Mouse (Mus musculus) thymus, postnatal 0 days (tissue): ENCODE results near the gene Gpr132. TPM values are rescaled to one million over a fixed set of nuclear protein-coding genes. Genes with fewer than 3 reads are reported as not detected.

ENCODE experiments used
- DNase-seq: peaks from one replicate; pipeline ENCODE4 v3.0.0-alpha.2; 2015; ENCODE audit warnings: low spot score
- polyA plus RNA-seq: library from polyadenylated mRNA; unstranded; fragments of >200 nt; fragmentation: Nextera tagmentation; extraction: Ambion mirVana; gene quantifications from 2 replicates; pipeline ENCODE4 v1.2.1, GENCODE M21; 2015

Gpr132 gene
- polyA plus RNA-seq = 26.6 and 28.5 TPM in 2 replicates

GRCm38 (mm10) chr12:112868178-112869087 is at the start of gene Gpr132:
Gene Gpr132 (minus strand): TSS chr12:112868228.
- peak; percentile 79 for DNase-seq

GRCm38 (mm10) chr12:112917486-112917885 is 49.5 kb upstream of the Gpr132 start:
- DNase-seq = no peak

DNA sequence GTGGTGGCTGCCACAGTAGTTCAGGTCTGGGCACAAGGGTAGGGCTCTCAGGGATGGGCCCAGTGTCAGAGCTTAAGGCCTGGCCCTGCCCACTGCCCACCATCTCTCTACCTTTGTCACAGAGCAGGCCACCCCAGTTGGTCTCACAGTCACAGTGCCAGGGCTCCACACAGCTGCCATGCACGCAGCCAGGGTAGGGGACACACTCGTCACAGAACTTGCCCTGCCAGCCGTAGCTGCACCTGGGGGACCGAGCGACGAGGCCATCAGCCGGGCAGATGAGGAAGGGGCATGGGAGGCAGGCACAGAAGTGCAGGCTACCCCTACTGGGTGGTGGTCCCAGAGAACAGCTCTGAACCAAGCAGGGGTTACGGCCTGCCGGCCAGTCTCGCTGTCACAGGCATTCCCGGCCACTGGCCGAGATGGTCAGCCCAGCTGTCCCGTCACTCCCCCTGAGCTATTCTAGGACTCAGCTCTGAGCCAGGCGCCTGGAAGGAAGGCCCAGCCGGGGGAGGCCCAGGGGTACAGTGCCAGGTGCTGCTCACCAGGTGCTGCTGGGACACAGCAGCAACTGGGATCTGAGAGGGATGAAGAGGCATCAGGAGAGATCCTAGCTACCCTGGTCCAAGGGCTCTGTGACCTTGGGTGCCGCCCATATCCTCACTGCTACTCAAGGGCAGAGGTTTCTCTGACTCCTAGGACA is 48.8 kb upstream of the Gpr132 start:
- no peak for DNase-seq

- DNase-seq = no peak
These were observed 47.6 kb upstream of the Gpr132 start for GRCm38 (mm10) chr12:112915587-112915986.

DNA sequence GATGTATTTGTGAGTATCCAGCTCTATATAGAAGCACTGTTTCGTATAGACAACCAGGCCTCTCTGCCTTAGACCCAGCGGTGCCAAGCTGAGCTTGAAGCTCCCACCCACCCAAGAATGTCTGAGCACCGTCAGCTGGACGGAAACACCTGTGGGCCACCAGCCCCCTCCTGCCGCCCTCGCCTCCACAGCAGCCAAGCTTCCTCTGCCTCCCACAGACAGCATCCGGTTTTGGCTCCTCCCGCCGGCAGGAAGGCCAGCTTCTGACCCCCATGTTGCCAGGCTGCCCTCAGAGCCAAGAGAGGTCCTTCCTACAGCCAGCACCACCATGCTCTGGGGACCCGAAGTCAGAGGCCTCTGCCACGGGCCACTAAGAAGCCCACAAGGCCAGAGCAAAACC is 46.5 kb upstream of the Gpr132 start:
- peak; percentile 38 for DNase-seq

GRCm38 (mm10) chr12:112912951-112913745 is 45.1 kb upstream of the Gpr132 start:
- DNase-seq = no peak

DNA sequence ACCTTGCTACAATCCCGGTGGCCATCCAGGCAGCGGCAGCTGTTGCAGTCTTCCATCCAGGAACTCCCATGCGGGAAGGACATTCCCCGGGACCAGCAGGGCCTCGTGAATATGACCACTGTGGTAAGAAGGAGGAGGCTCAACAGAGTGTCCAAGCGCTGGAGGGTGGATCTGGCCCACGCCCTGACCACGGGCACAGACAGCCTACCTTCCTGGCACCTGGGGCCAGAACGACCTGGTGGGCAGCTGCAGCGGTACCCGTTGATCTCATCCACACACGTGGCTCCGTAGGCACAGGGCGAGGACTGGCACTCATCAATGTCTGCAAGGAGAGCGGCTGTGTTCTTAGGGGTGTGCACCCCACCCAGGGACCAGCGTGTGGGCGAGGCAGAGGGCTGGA is 43.7 kb upstream of the Gpr132 start:
- DNase-seq = no peak

DNA sequence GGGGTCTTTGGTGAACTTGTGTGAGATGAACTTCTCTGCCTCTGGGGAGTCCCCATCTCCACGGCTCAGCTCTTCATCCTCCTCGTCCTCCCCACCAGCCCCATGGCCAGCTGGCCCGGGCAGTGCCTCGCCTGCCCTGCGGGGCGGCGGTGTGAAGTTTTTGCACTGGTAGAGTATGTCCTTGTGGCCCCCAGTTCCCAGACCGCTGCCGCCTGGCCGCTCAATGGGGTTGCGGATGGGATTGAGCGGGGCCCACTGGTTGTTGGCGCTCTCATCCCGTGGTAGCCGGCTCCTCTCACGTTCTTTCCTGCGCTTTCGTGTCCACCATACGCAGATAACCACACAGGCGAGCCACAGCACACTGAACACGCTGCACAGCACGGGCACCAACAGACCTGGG is 41.0 kb upstream of the Gpr132 start:
- DNase-seq = no peak

- DNase-seq = no peak
These were observed 37.0 kb upstream of the Gpr132 start for GRCm38 (mm10) chr12:112905001-112905400.

DNA sequence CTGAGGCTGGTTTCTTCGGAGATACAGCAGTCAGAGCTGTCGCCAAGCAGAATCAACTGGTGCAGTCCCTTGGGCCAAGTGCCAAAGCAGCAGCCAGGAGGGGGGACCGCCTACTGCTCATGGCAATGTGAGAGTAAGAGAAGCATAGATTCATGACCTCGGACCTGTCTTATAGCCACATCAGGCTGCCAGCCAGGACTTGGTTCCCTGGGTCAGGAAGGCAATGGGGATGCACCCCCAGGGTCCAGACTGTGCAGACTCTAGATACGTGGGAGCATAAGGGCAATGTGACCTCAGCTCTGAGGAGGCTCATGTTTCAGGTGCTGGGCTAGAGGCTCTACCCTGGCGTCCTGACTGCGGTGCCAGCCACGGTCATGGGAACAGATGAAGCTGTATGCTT is 35.9 kb upstream of the Gpr132 start:
- no peak for DNase-seq

DNA sequence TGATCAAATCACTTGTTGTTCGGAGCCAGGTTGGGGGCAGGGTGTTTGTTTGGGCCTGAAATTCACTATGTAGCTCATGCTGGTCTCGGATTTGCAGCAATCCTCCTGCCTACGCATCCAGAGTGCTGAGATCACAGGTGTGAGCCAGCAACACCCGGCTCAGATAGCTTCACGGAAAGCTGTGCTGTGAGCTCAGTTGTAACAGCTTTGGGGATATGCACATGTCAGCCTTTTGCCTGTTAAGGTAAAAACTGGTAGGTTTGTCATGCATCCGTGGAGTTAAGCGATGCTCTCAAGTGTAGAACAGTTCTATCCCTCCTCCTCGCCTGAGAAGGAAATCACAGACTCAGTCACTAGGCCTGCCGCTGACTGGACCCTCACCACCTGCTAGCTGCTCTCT is 32.6 kb upstream of the Gpr132 start:
- no peak for DNase-seq

- DNase-seq = no peak
These were observed 30.9 kb upstream of the Gpr132 start for GRCm38 (mm10) chr12:112898960-112899359.

- DNase-seq = no peak
These were observed 30.3 kb upstream of the Gpr132 start for GRCm38 (mm10) chr12:112898351-112898750.

DNA sequence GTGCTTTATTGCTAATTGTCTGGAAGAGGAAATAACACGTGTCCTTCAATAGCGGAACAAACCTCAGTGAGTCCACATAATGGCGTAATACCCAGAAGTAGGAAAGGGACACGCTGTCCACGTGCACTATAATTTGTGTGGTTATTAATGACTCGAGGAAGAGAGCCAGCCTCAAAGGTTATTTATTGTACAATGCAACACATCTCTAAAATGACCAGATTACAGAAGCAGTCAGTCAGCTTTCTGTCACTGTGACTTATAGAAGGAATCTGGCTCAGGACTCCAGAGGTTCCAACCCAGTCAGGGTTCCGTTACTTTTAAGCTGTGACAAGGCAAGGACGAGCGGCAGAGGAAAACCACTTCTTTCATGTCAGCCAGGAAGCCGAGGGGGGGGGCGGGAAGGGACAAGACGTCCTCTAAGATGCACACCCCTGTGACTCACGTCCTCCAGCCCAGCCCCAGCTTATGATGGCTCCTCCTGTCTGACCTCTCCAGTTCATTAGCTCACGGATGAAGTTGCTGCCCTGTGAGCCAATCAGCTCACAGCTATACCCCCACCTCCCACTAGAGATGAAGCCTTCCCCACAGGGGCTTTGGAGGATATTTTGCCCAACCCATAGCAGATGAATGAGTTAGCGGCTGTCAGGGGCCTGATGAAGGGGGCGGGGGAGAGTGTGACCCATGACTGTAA is 29.6 kb upstream of the Gpr132 start:
- DNase-seq = no peak

- no peak for DNase-seq
These were observed 26.9 kb upstream of the Gpr132 start for GRCm38 (mm10) chr12:112894969-112895368.

DNA sequence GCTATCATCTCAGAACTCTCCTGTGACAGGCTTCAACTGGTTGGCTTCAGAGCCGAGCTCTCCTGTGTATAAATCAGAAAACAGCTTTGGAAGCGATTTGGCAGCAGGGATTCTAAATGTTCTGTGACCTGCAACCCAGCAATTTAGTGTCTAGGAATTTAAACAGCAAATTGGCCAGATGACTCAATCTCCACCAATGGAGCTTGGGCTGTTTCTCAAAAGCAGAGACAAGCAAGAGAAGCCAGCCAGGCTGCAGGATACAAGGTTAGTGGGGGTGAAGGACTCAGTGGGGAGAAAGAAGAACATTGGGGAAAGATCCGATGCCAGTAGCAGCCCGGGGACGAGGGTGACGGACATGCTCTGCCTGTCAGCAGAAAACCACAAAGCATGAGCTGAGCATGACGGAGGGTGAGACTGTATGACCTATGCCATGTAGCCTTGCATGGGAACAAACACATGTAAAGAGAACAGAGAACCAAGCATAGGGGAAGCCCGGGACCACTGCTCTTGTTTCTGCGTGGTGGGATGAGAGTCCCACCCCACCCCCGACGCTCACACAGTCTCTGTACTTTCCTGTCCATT is 26.4 kb upstream of the Gpr132 start:
- no peak for DNase-seq

- no peak for DNase-seq
These were observed 17.4 kb upstream of the Gpr132 start for GRCm38 (mm10) chr12:112885465-112885864.

DNA sequence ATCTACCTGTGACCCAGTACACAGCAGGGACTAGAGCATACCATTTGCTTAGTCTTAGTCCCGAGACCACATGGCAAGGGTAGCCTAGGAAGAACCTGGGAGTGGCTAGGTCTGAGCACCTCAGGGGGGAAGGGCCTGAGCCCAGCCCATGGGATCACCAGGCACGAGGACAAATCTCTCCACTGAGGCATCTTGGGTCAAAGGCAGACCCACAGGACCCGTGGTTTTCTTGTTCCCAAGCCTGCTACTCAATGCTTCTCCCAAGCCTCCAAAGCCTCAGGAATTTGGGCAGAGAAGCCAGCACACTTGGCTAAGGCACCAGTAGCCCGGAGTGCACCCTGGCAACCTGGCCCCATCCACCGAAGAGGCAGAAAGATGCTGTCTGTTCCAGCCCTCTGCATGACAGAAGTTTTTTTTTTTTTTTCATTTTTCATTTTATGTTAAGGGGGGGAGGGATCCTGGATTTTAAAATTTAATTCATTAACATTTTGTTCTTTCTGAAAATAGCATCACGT is 13.3 kb upstream of the Gpr132 start:
- DNase-seq = no peak

DNA sequence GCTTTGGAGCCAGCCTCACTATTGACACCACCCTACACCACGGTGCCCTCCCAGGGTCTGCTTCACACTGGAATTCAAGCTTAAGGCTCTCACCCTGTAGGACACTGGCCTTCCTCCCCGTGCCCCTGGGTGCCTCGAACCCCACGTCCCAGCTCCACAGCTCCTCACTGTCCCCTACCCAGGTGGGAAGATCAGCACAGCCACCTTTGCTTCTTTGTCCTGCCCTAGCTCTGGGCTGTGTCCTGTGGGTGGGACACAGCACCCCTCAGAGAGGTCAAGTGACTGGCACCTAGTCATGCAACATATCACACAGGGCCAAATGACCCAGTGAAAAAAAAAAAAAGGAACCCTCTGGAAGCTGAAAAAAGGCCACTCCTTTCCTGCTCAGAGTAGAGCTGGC is 12.6 kb upstream of the Gpr132 start:
- no peak for DNase-seq

DNA sequence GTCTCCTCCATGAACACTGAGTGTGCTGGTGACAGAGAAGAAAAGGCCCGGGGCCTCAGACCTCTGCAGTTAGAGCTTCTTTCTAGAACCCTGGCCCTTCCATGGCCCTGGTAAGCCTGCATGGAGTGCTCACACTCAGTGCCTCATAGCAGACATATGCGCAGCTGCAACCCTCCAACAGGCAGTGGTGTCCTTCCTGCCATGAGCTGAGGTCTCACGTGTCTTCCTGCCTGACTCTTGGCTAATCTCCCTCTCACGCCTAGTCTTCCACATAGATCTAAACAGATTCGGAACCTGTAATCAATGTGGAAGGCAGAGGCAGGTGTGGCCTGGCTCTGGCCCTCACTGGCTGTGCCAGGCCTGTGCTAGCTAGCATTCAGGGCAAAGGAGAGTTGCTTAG is 11.7 kb upstream of the Gpr132 start:
- peak; percentile 53 for DNase-seq
